Mouse (Mus musculus) liver, postnatal 0 days (tissue): Measurements from ENCODE around the gene Rgsl1. TPM values are rescaled to one million over a fixed set of nuclear protein-coding genes. Genes with fewer than 3 reads are reported as not detected.
"Not testable (repeated sequence)": the region's sequence is repeated elsewhere in the genome, so short reads cannot be mapped to it uniquely, and the experiment has no call there.

Experiments
- ATAC-seq: fragments of 200-750 bp; cut with Nextera tagmentation; 2 replicates; pipeline ENCODE4 v1.8.0; 2017; ENCODE audit warnings: mild to moderate bottlenecking, moderate library complexity
- DNase-seq: peaks from one replicate; pipeline ENCODE4 v3.0.0-alpha.2; 2016
- H3K27ac ChIP-seq: fragments of 300-500 bp; sonication (generic); 2 replicates; pipeline ENCODE4 v1.5.1; 2014; ENCODE audit warnings: antibody characterized with exemption, moderate library complexity, mild to moderate bottlenecking, low read depth
- H3K27me3 ChIP-seq: fragments of 300-500 bp; sonication (generic); 2 replicates; pipeline ENCODE4 v1.6.1; 2014; ENCODE audit warnings: low read length, control low read depth, mixed read lengths; ENCODE audit not compliant: insufficient read depth
- H3K36me3 ChIP-seq: fragments of 300-500 bp; sonication (generic); replicated peaks from 2 replicates; pipeline ENCODE4 v1.6.1; 2014; ENCODE audit warnings: mild to moderate bottlenecking, control low read depth, low read length, moderate library complexity, mixed read lengths; ENCODE audit not compliant: insufficient read depth
- H3K4me1 ChIP-seq: fragments of 300-500 bp; sonication (generic); 2 replicates; pipeline ENCODE4 v1.6.1; 2014; ENCODE audit warnings: antibody characterized with exemption, mild to moderate bottlenecking, control low read depth; ENCODE audit not compliant: insufficient read depth
- H3K4me2 ChIP-seq: fragments of 300-500 bp; sonication (generic); 2 replicates; pipeline ENCODE4 v1.6.1; 2014; ENCODE audit warnings: low read depth, mild to moderate bottlenecking, low read length, moderate library complexity, mixed read lengths
- H3K4me3 ChIP-seq: fragments of 300-500 bp; sonication (generic); 2 replicates; pipeline ENCODE4 v1.5.1; 2014; ENCODE audit warnings: low read depth, low read length
- H3K9ac ChIP-seq: fragments of 300-500 bp; sonication (generic); replicated peaks from 2 replicates; pipeline ENCODE4 v1.6.1; 2014; ENCODE audit warnings: mild to moderate bottlenecking, moderate library complexity
- H3K9me3 ChIP-seq: fragments of 300-500 bp; sonication (generic); 2 replicates; pipeline ENCODE4 v1.6.1; 2016; ENCODE audit warnings: mild to moderate bottlenecking, control low read depth, low read length, mixed read lengths
- CTCF ChIP-seq: sonication (generic); IDR thresholded peaks from 2 replicates; pipeline ENCODE4 v1.5.1; 2016; ENCODE audit warnings: antibody characterized with exemption, low read depth
- EP300 ChIP-seq: IDR thresholded peaks from 2 replicates; pipeline ENCODE4 v1.6.1; 2016; ENCODE audit warnings: antibody characterized with exemption, low read depth, mild to moderate bottlenecking
- WGBS: fragments of 180-500 bp; shearing (Covaris S2); extraction: QIAGEN DNeasy Blood & Tissue Kit; methylation state at CpG from one replicate; pipeline ENCODE4 v1.1.7; 2014; ENCODE audit not compliant: insufficient replicate concordance; 5-methylcytosine and 5-hydroxymethylcytosine counted together
- polyA plus RNA-seq: library from polyadenylated mRNA; unstranded; fragments of >200 nt; fragmentation: Nextera tagmentation; extraction: Ambion mirVana; gene quantifications from 2 replicates; pipeline ENCODE4 v1.2.1, GENCODE M21; 2015

Gene Rgsl1
- polyA plus RNA-seq, 1 experiment from 2014 or later = not detected

DNA sequence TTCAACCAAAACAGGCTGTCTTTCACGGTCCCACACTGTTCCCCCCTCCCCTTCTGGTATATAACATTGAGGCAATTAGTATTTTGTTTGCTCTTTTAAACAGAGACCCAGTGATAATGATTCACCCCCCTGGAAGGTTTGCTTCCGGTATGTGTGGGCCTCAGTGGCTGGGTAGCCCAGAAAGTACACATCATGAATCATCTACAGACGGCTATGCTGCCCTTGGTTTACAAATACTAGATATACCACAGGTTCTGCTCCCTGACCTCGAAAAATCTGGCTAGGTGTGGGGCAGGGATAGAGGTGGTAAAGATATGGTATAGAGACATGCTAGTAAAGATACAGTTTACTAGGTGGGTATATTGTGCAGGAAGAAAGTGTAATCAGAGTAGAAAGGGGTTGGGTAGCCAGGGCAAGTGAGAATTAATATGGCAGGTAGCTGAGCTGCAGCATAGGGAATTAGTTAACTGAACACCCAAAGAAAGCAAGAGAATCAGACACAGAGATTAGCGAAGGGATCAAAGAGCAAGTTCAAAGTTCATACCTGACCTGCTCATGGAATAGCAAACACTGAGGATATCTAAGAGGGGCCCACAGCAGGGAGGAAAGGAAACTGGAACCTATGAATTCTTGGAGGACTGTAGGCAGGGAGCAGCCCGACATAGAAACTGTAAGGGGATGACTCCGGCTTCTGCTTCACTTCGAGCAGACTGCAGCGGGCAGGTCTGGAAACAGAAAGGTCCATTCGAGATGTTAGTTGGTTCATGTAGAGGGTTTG lies 73.8 kb downstream of the Rgsl1 start:
- Histone ChIP-seq H3K9ac (no peak overlapping the region), H3K4me3 (no peak overlapping the region)

DNA sequence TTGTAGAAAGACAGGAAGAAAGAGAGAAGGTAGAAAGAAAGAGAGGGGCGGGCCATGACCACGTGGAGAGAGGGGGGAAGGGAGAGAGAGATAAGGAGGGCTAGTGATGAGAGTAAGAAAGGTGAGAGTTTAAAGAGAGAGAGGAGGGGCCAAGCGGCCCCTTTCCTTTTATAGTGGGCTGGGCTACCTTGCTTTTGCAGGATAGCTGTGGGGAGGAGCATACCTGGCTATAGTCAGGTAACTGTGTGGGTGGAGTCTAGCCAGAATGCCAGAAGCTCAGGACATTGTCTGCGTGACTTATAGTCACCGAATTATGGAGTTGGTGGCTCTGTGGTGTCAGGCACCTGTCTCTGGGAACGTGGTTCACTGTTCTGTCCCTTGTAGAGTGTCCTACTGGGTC lies 74.4 kb downstream of the Rgsl1 start:
- H3K4me2 ChIP-seq, H3K27me3 ChIP-seq, H3K4me1 ChIP-seq, DNase-seq, H3K9me3 ChIP-seq, H3K4me3 ChIP-seq, ATAC-seq, H3K9ac ChIP-seq, H3K36me3 ChIP-seq: not testable (repeated sequence)
- H3K27ac ChIP-seq = peak overlapping the region; percentile 19; the same call in 1 of the 2 replicates
- 69% methylated on average over 6 of the region's 6 CpGs for WGBS

More for the DNA sequence above, 73.8 kb downstream of the Rgsl1 start:
- WGBS = 65% methylated on average over 10 of the region's 10 CpGs
- no peaks in the 10 kb centered on the region for H3K9me3 ChIP-seq
- DNase-seq (no peak), ATAC-seq (peak; percentile 79)
- peaks cover 6% of the 10 kb centered on the region for H3K4me1 ChIP-seq
- H3K36me3 ChIP-seq = no peaks in the 10 kb centered on the region
- TF ChIP-seq CTCF = no peak
- no peak for TF ChIP-seq EP300
- H3K4me2 ChIP-seq = 0 out of 2 replicates have a peak overlapping the region, but pooled peaks have one; percentile 11
- H3K27me3 ChIP-seq = no peaks in the 10 kb centered on the region
- H3K27ac ChIP-seq = peak overlapping the region; percentile 19

DNA sequence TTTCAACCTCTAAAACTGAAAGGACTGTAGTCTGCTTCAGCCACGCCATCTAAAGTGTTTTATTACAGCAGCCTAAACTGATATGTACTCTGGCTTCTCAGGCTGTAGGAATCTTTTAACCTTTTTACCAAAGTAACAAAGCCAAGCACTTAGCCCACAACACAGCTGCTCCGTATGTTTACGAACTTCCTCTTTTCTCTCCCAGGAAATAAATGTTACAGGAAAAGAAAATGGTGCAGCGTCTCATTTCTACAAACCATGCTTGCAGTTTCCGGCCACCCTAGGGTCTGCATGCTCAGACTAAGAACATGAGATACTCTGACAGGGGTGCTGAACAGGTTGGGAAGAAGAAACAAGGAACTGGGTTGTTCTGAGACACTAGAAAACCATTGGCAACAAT lies 75.5 kb downstream of the Rgsl1 start:
- Histone ChIP-seq H3K36me3 (no peaks in the 10 kb centered on the region), H3K9me3 (no peaks in the 10 kb centered on the region), H3K27ac (no peak overlapping the region), H3K4me3 (no peak overlapping the region), H3K4me1 (peaks cover 6% of the 10 kb centered on the region), H3K9ac (no peak overlapping the region), H3K27me3 (no peaks in the 10 kb centered on the region), H3K4me2 (no peak overlapping the region)
- WGBS = 35% methylated on average over 5 of the region's 5 CpGs
- ATAC-seq (no peak), DNase-seq (no peak)
- TF ChIP-seq CTCF (no peak), EP300 (no peak)

DNA sequence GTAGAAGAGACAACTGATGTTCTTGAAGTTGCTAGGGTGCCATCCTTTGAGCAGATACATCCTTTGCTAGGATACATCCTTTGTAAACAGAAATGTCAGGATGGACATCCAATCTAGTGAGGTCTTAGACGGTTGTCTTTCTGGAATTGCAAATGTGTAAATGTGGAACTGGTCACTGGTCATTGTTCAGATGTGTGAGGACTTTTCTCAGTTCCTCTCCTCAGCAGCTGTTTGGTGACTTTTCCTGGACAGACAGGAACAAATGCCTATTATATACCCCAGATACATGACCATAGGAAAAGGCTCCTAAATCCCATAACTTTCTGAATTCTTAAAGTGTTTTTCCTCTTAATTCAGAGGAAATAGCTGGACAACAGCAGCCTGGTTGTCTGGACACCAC lies 76.7 kb downstream of the Rgsl1 start:
- ATAC-seq (no peak), DNase-seq (no peak)
- Histone ChIP-seq H3K27ac (no peak overlapping the region), H3K9me3 (no peaks in the 10 kb centered on the region), H3K4me1 (peaks cover 6% of the 10 kb centered on the region), H3K27me3 (no peaks in the 10 kb centered on the region), H3K36me3 (peaks cover 4% of the 10 kb centered on the region; the same call in 1 of the 2 replicates), H3K4me3 (no peak overlapping the region), H3K4me2 (no peak overlapping the region), H3K9ac (no peak overlapping the region)
- WGBS = 73% methylated on average over 1 of the region's 1 CpGs
- TF ChIP-seq EP300 = no peak
- no peak for TF ChIP-seq CTCF

DNA sequence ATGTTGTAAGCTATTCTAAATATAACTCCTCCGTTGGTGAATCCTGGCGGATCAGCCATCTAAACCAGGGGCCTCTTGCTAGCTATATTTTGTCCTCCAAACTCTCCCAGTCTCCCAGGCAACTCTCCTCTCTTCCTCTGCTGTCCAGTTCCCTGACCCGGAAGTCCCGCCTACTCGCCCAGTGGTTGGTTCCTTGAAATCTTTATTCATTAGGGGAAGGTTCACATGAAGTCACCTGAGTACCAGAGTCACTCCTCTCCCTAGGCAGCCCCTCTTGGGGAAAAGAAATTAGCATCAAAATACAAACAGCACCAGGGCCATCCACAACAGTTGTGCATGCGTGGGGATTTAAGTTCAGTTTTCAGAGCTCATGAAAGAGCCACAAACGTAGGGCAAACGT lies 77.6 kb downstream of the Rgsl1 start:
- H3K4me3 ChIP-seq = no peak overlapping the region
- H3K9ac ChIP-seq = no peak overlapping the region
- WGBS = 65% methylated on average over 8 of the region's 8 CpGs
- no peak overlapping the region for H3K27ac ChIP-seq
- H3K9me3 ChIP-seq = no peaks in the 10 kb centered on the region
- ATAC-seq (no peak), DNase-seq (no peak)
- TF ChIP-seq CTCF = no peak
- no peak for TF ChIP-seq EP300
- H3K4me1 ChIP-seq = peaks cover 6% of the 10 kb centered on the region
- H3K36me3 ChIP-seq = peaks cover 14% of the 10 kb centered on the region
- no peaks in the 10 kb centered on the region for H3K27me3 ChIP-seq
- no peak overlapping the region for H3K4me2 ChIP-seq

DNA sequence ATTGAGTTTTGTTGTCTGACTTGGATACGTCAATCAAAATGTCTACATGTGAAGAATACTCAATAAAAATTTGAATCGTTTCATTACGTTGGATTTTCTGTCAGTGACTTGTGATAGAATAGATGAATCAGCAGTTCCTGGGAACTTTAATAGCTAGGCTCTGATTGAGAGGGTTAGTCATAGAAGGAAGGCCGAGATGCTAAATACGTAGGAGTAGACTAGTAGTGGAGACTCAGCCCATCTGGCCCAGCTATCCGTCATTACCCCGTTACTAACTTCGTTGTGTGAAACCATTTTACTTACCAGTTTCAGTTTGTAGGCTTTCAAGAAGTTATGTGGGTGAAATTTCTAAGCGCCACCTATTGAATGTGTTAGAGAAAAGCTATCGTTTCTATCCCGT lies 79.8 kb downstream of the Rgsl1 start:
- 83% methylated on average over 11 of the region's 11 CpGs for WGBS
- DNase-seq = no peak
- Histone ChIP-seq H3K27me3 (no peaks in the 10 kb centered on the region), H3K4me3 (no peak overlapping the region), H3K4me1 (peaks cover 6% of the 10 kb centered on the region), H3K9ac (no peak overlapping the region), H3K36me3 (peaks cover 30% of the 10 kb centered on the region), H3K27ac (no peak overlapping the region), H3K4me2 (no peak overlapping the region), H3K9me3 (no peaks in the 10 kb centered on the region)
- TF ChIP-seq CTCF (no peak), EP300 (no peak)
- ATAC-seq = no peak
